17 mouse cellular contexts compared by ENCODE assay signal in genomic region chr12:108187541-108188091, GRCm38 (mm10). TPM values are rescaled to one million over a fixed set of nuclear protein-coding genes. Genes with fewer than 3 reads are reported as not detected.
DNase-seq lines count a peak whose midpoint lies in the region; ATAC-seq and TF ChIP-seq lines count a peak whose summit lies in the region.
"Had no signal": no experiment of that assay in that cellular context is flagged by ENCODE, and none has a peak within 500 bp of the region (broad histone marks: within the 10 kb centered on the region; RNA-seq: fewer than 3 reads in every experiment).

No protein-coding gene starts in this region.

- H3K79me2 ChIP-seq in MEL (ENCODE audit: control insufficient read depth, insufficient read depth, low read length, poor library complexity), result peaks cover 3% of the 10 kb centered on the region; the same call in 1 of the 2 replicates

- no peak overlapping the region for H3K27ac ChIP-seq in forebrain, postnatal 0 days (ENCODE audit: low read depth, low read length)
- H3K27ac ChIP-seq in forebrain, embryonic 13.5 days, result no peak overlapping the region
- no peak overlapping the region for H3K27ac ChIP-seq in left cerebral cortex, adult 2 months
- no peak overlapping the region for H3K27ac ChIP-seq in MEL (ENCODE audit: control insufficient read depth, low read depth, low read length)
- H3K27ac ChIP-seq: embryonic facial prominence, embryonic 12.5 days; limb, embryonic 13.5 days; lung, embryonic 15.5 days had no signal

- peaks cover 60% of the 10 kb centered on the region for H3K36me3 ChIP-seq in forebrain, postnatal 0 days (ENCODE audit: insufficient read depth)
- peaks cover 88% of the 10 kb centered on the region for H3K36me3 ChIP-seq in forebrain, embryonic 13.5 days (ENCODE audit: poor library complexity, severe bottlenecking)
- H3K36me3 ChIP-seq in MEL (ENCODE audit: control insufficient read depth in 1 of 2, insufficient read depth in 2 of 2, low read length in 2 of 2), result peaks cover 0 to 27% of the 10 kb centered on the region in 2 experiments; a peak in 2 of 4 replicates

- peak; percentile 47; the same call in 1 of the 2 replicates for ATAC-seq in forebrain, postnatal 0 days
- no peak for ATAC-seq in forebrain, embryonic 13.5 days
- ATAC-seq in megakaryocyte progenitor cell, adult 5-6 weeks (replicated peaks; ENCODE audit: poor library complexity), result no peak
- ATAC-seq: midbrain, embryonic 16.5 days had no signal

- TF ChIP-seq EP300 in MEL (IDR thresholded peaks at IDR 0.05; ENCODE audit: low read depth in 1 of 2, low read length in 2 of 2), result no peak

- no peaks in the 10 kb centered on the region for H3K4me1 ChIP-seq in forebrain, postnatal 0 days (ENCODE audit: insufficient read depth)
- peaks cover 11% of the 10 kb centered on the region for H3K4me1 ChIP-seq in forebrain, embryonic 13.5 days
- no peaks in the 10 kb centered on the region for H3K4me1 ChIP-seq in MEL (ENCODE audit: control insufficient read depth in 1 of 2, insufficient read depth in 2 of 2, low read length in 2 of 2)
- H3K4me1 ChIP-seq: embryonic facial prominence, embryonic 12.5 days; limb, embryonic 13.5 days; lung, embryonic 15.5 days had no signal

- H3K4me2 ChIP-seq in forebrain, postnatal 0 days (ENCODE audit: low read depth), result no peak overlapping the region
- H3K4me2 ChIP-seq in forebrain, embryonic 13.5 days, result no peak overlapping the region
- H3K4me2 ChIP-seq: embryonic facial prominence, embryonic 12.5 days; limb, embryonic 13.5 days; lung, embryonic 15.5 days had no signal

- TF ChIP-seq POLR2A in MEL (IDR thresholded peaks at IDR 0.05; ENCODE audit: control insufficient read depth in 1 of 2, insufficient read depth in 1 of 2, low read depth in 1 of 2, low read length in 2 of 2, poor library complexity in 1 of 2), result no peak

- H3K9me3 ChIP-seq in forebrain, postnatal 0 days (ENCODE audit: low read length), result no peaks in the 10 kb centered on the region
- H3K9me3 ChIP-seq in forebrain, embryonic 13.5 days (replicated peaks), result no peaks in the 10 kb centered on the region
- no peaks in the 10 kb centered on the region for H3K9me3 ChIP-seq in MEL (replicated peaks; ENCODE audit: insufficient read depth, low read length)
- H3K9me3 ChIP-seq: embryonic facial prominence, embryonic 12.5 days; limb, embryonic 13.5 days; lung, embryonic 15.5 days had no signal

- H3K9ac ChIP-seq in forebrain, postnatal 0 days, result no peak overlapping the region
- no peak overlapping the region for H3K9ac ChIP-seq in forebrain, embryonic 13.5 days
- H3K9ac ChIP-seq in MEL (ENCODE audit: control insufficient read depth, low read depth, low read length, poor library complexity, severe bottlenecking), result no peak overlapping the region
- H3K9ac ChIP-seq: embryonic facial prominence, embryonic 12.5 days; limb, embryonic 13.5 days; lung, embryonic 15.5 days had no signal

- no peak for TF ChIP-seq RAD21 in MEL (IDR thresholded peaks at IDR 0.05; ENCODE audit: low read depth, low read length)

- no peak for DNase-seq in forebrain, postnatal 0 days
- DNase-seq in left cerebral cortex, adult 2 months (ENCODE audit: extremely low spot score in 1 of 2, low spot score in 2 of 2), result no peak
- no peak for DNase-seq in left cerebral cortex, postnatal 10 days (ENCODE audit: extremely low spot score in 1 of 2, low spot score in 2 of 2)
- DNase-seq in MEL (ENCODE audit: low read depth, low spot score), result no peak
- DNase-seq in gastrocnemius, postnatal 10 days, result peak; percentile 44
- no peak for DNase-seq in kidney, postnatal 25 days
- DNase-seq: adrenal gland, adult 8-10 months; B cell, adult 2 months; heart, postnatal 36 days; right cerebral cortex, postnatal 25 days; thymus, adult 2 months had no signal

- intact Hi-C loops in left cerebral cortex, adult 2 months (cut with DNase I), result no loop called here
- intact Hi-C loops in left cerebral cortex, postnatal 10 days (cut with DNase I), result no loop called here

- whole genome bisulfite sequencing in forebrain, postnatal 0 days, result 90% methylated on average over 6 of the region's 6 CpGs
- WGBS in forebrain, embryonic 13.5 days, result 92% methylated on average over 6 of the region's 6 CpGs

- H3K4me3 ChIP-seq in forebrain, postnatal 0 days (ENCODE audit: low read depth, low read length), result no peak overlapping the region
- no peak overlapping the region for H3K4me3 ChIP-seq in forebrain, embryonic 13.5 days
- H3K4me3 ChIP-seq in left cerebral cortex, adult 2 months, result no peak overlapping the region
- H3K4me3 ChIP-seq in MEL (ENCODE audit: control insufficient read depth in 1 of 2, insufficient read depth in 1 of 2, low read depth in 2 of 2, low read length in 2 of 2), result no peak overlapping the region
- H3K4me3 ChIP-seq: embryonic facial prominence, embryonic 12.5 days; limb, embryonic 13.5 days; lung, embryonic 15.5 days had no signal

- peak; percentile 38 for TF ChIP-seq CTCF in forebrain, postnatal 0 days (IDR thresholded peaks at IDR 0.05; ENCODE audit: low read depth)
- peak; percentile 2; the same call in 1 of the 2 replicates for TF ChIP-seq CTCF in left cerebral cortex, adult 2 months (IDR thresholded peaks at IDR 0.05)
- peak in 2 of 3 experiments; percentile 13 to 17; a peak in 2 of 6 replicates for TF ChIP-seq CTCF in MEL (IDR thresholded peaks at IDR 0.05 in 2 of 3, conservative IDR thresholded peaks at IDR 0.05 in 1 of 3; ENCODE audit: control insufficient read depth in 1 of 3, insufficient read depth in 1 of 3, low read depth in 2 of 3, low read length in 3 of 3, poor library complexity in 1 of 3, severe bottlenecking in 1 of 3)

- no peaks in the 10 kb centered on the region for H3K27me3 ChIP-seq in forebrain, postnatal 0 days (ENCODE audit: insufficient read depth, low read length)
- H3K27me3 ChIP-seq in forebrain, embryonic 13.5 days, result no peaks in the 10 kb centered on the region
- no peaks in the 10 kb centered on the region for H3K27me3 ChIP-seq in MEL (ENCODE audit: control insufficient read depth in 1 of 2, insufficient read depth in 2 of 2, low read length in 2 of 2)
- H3K27me3 ChIP-seq: embryonic facial prominence, embryonic 12.5 days; limb, embryonic 13.5 days; lung, embryonic 15.5 days had no signal

TF ChIP-seq in MEL, 35 proteins besides CTCF, POLR2A, EP300 and RAD21:
- no peak for TF ChIP-seq POLR2AphosphoS5 (IDR thresholded peaks at IDR 0.05; ENCODE audit: borderline replicate concordance, low read depth, low read length)
- no peak for TF ChIP-seq BHLHE40 (IDR thresholded peaks at IDR 0.05; ENCODE audit: borderline replicate concordance, low read depth, low read length)
- no peak for TF ChIP-seq ZNF384 (IDR thresholded peaks at IDR 0.05; ENCODE audit: low read depth, low read length)
- no peak for TF ChIP-seq MAZ (IDR thresholded peaks at IDR 0.05; ENCODE audit: low read depth, low read length)
- TF ChIP-seq GATA1 (IDR thresholded peaks at IDR 0.05; ENCODE audit: low read depth, low read length), result no peak
- TF ChIP-seq MAX (IDR thresholded peaks at IDR 0.05; ENCODE audit: low read length), result no peak
- TF ChIP-seq SMC3 (IDR thresholded peaks at IDR 0.05; ENCODE audit: low read depth, low read length), result no peak
- no peak for TF ChIP-seq TAL1 (IDR thresholded peaks at IDR 0.05; ENCODE audit: low read length)

RNA-seq across cellular contexts. Expression of gene Ccnk, which starts 8.2 kb away (rescaled TPM):
- 13.5 TPM in 2 replicates for total RNA-seq in forebrain, postnatal 0 days (2014; rRNA removed)
- polyA plus RNA-seq in forebrain, postnatal 0 days (2015; fragmentation: Nextera tagmentation; extraction: Ambion mirVana), result 1.9 and 2.4 TPM in 2 replicates
- polyA plus RNA-seq in forebrain, embryonic 13.5 days (2015; fragmentation: Nextera tagmentation; extraction: Ambion mirVana), result 4.5 and 5.3 TPM in 2 replicates
- total RNA-seq in left cerebral cortex, adult 2 months (2021), result 10 to 100 TPM; 30.4 to 33.4 TPM
- 10 to 100 TPM; 29.1 to 31.1 TPM for total RNA-seq in left cerebral cortex, postnatal 10 days (2021)
- 7.6 and 8.9 TPM in 2 replicates for total RNA-seq in MEL (2012; rRNA removed)
- 10 to 100 TPM; 62.8 to 69.6 TPM for polyA plus RNA-seq in MEL (2012; ENCODE audit: insufficient read depth in 1 of 2, insufficient read length in 2 of 2, low read depth in 1 of 2, low replicate concordance in 2 of 2, missing spikeins in 1 of 2)
- 10 to 100 TPM; 30.1 to 32.2 TPM for total RNA-seq in gastrocnemius, postnatal 10 days (2021)
- 72.7 and 76.5 TPM in 2 replicates for total RNA-seq in megakaryocyte progenitor cell, adult 5-6 weeks (2015)
- 15.3 and 15.7 TPM in 2 replicates for total RNA-seq in megakaryocyte progenitor cell, adult 5-6 weeks (2017)

RNA-seq across cellular contexts. Expression of gene Setd3, which starts 8.5 kb away (rescaled TPM):
- 124 and 126 TPM in 2 replicates for total RNA-seq in forebrain, postnatal 0 days (2014; rRNA removed)
- 92.5 and 102 TPM in 2 replicates for polyA plus RNA-seq in forebrain, postnatal 0 days (2015; fragmentation: Nextera tagmentation; extraction: Ambion mirVana)
- 90.0 and 91.6 TPM in 2 replicates for polyA plus RNA-seq in forebrain, embryonic 13.5 days (2015; fragmentation: Nextera tagmentation; extraction: Ambion mirVana)
- total RNA-seq in left cerebral cortex, adult 2 months (2021), result 100 to 1,000 TPM; 167 to 185 TPM
- total RNA-seq in left cerebral cortex, postnatal 10 days (2021), result 100 to 1,000 TPM; 121 to 127 TPM
- total RNA-seq in MEL (2012; rRNA removed), result 38.4 and 40.1 TPM in 2 replicates
- 10 to 100 TPM in 1 of 2 experiments, not detected in 1; 59.9 TPM for polyA plus RNA-seq in MEL (2012; ENCODE audit: insufficient read depth in 1 of 2, insufficient read length in 2 of 2, low read depth in 1 of 2, low replicate concordance in 2 of 2, missing spikeins in 1 of 2)
- 10 to 100 TPM; 82.7 to 91.8 TPM for total RNA-seq in gastrocnemius, postnatal 10 days (2021)
- total RNA-seq in megakaryocyte progenitor cell, adult 5-6 weeks (2015), result 44.5 and 46.6 TPM in 2 replicates
- total RNA-seq in megakaryocyte progenitor cell, adult 5-6 weeks (2017), result 78.3 and 87.6 TPM in 2 replicates
